Mouse (Mus musculus): ENCODE data around the gene Erg. TPM values are rescaled to one million over a fixed set of nuclear protein-coding genes. Genes with fewer than 3 reads are reported as not detected.

The Erg gene
- total RNA-seq, 2 experiments from 2014 or later: 15.6 to 19.5 TPM

- no peak for DNase-seq
These were observed 98.6 kb downstream of the Erg start for GRCm38 (mm10) chr16:95487606-95488351.

DNA sequence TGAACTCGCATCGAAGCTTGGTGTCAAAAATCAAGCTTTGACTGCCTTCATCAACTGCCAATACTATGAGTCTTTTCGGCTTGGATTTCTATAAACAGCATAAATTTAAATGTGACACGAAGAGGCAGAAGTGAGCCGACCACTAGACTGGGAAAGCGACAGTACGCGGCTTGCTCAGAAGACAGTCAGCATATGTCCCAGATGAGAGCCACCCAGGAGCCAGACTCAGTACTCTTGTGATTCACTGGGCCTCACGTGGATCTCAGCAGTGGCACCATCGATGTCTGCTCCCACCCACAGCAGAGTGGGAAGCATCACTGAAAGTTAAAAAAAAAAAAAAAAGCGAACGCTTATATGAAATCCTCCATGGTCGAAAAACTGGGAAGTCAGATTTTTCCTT lies 105.2 kb downstream of the Erg start:
- DNase-seq: no peak

DNA sequence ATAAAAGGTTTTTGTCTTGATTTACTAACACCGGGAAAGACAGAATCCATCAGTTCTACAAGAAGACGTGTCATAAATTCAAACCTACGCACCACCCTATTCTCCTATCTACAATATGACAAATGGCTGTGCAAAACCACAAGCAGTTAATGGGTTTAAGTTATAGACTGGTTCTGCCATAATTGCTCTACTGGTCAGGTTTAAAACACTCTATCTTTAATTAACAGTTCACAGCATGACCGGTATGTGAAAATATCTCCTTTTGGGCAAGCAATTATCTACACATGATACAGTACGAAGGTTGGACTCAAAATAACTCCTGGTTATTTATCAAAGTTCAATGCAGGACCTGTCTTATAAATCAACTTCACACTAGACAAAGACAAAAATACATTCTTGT lies 107.8 kb downstream of the Erg start:
- no peak for DNase-seq

GRCm38 (mm10) chr16:95475041-95475440 lies 111.4 kb downstream of the Erg start:
- no peak for DNase-seq

DNA sequence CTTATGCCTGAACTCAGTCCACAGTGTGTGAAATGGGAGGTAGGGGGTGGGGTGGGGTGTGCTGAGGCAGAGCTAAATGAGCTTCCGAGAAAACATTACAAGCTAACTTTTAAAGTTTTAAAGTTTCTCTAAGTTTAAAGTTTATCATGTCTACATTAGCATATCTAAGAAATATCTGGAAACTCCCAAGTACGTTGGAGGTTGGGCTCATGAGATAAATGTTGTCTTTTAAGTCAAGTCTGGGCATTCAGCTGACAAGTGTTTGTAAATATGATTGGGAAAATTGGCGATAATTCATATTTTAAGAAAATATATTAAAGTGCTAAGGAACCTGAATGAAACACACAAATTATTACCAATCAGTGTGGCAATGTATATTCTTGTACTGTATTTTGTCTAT lies 112.4 kb downstream of the Erg start:
- no peak for DNase-seq

DNA sequence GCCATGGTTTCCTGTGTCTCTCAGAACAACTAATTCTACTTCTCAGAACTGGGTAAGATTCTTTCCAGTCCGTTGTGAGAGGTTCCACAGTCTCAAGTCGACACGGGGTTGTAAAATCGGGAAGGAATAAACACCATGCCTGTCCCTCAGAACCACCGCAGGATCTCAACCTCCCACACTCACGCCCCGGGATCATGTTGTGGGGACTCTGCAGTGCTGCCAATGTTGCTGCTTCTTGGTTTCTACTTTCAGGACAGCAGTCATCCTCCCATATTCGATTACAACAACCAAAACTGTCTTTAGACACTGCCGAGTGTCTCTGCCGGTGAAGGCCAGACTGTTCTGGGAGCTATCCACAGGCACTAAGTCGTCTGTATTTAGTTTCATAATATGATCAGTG lies 113.6 kb downstream of the Erg start:
- DNase-seq: no peak

GRCm38 (mm10) chr16:95469262-95470139 lies 116.9 kb downstream of the Erg start:
- no peak for DNase-seq

DNA sequence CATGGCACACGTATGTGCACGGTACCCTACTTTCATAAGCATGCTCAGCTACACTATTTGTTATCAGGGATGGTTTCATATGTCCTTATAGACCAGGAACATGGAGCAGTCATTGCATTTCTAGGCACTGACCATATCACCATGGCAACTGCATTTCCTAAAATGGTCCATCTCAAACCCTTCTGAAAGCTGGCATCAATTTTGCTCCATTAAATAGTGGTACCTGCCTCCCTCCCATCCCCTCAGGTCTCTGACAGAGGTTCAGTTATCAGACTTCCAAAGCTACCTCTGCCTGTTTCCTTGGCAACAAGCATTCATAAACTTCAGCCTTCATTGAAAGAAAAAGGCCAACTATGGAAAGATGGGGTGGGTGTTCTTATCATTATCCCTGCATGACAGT lies 118.5 kb downstream of the Erg start:
- no peak for DNase-seq

DNA sequence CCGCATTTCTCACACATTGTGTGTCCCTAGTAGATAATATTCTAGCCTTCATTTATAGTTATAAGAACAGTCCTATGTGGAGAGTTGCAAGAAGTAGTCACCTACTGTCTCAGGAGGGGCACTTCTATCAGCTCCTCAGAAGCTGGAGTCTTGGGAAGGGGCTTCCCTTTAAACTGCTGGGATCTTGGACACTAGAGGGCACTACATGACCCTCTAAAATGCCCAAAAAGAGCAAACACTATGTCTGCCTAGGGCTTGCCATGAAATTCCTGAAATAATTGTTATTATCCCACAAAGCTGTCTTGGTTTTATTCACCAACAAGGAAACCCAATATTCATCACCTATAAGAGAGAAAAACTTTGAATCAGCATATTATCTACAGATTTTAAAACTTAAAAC lies 119.8 kb downstream of the Erg start:
- DNase-seq: no peak

DNA sequence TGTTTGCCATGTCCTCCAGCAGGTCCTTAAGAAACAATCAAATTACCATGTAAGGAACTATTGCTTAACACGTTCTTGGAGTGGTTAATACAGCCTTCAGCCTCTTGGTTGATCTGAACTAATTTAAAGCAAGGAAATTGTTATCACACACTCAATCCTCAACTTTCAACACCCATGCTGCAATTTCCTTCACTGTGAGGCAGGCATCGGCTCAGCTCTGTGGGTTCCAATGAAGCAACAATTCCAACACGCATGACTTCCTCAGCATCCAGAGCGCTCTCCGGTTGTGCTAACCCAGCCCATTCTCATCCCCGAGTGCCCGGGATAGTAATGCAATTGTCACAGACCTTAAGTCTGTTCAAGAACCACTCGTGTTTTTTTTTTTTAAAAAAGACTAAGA lies 121.8 kb downstream of the Erg start:
- no peak for DNase-seq

GRCm38 (mm10) chr16:95463796-95464195 lies 122.6 kb downstream of the Erg start:
- peak; percentile 75 to 81 for DNase-seq

GRCm38 (mm10) chr16:95461941-95462340 lies 124.5 kb downstream of the Erg start:
- no peak for DNase-seq

DNA sequence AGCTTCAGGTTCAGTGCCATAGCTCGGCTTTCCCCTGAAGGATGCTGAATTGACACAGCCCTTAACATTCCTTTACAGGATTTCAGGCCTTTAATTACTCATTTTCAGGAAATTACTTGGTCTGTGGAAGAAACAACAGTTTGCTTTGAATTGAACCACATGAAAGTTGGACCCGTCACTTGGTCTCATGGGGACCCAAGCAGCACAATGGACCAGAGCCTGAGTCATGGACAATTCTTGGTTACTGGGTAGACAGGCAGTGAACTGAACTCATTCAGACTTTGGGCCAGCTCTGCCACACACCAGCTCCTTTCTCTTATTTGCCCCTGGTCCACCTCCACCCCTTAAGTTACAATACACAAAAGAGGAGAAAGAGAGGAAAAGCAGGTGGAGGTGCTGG lies 126.1 kb downstream of the Erg start:
- no peak for DNase-seq

- DNase-seq: peak in 1 of 2 experiments; percentile 35
These were observed 127.1 kb downstream of the Erg start for GRCm38 (mm10) chr16:95459325-95459691.

DNA sequence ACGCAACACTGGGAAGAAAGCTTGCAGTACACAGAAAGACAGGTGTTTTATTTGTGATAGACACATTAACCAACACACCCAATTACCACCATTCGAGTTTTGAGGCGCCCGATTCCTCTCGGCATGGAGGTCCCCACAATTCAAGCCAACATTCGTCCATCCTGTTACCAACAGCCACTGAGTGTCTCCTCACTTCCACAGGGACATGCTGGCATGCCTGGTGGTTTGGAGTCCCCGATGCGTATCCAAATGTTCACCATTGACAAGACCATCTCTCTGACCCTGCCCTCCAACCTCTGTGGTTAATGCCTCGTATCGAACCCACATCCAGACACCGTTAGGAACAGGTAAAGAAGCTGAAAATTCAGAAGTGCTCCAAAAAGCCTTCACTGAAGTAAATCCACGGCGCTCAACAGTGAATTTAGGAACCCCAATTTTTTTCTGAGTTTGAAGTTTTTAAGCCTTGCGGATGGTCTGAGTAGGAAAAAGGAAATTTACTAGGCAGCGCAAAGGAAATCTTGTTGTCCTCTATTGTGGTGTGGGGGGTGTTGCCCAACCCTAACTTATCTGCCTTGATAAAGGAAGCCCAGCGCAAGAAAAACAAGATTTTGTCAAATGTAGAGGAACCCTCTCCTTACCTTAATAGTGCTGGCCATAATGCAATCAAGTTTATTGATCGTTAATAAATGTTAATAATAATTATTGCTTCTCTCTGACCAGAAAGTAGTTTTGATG lies 127.6 kb downstream of the Erg start:
- no peak for DNase-seq

GRCm38 (mm10) chr16:95457006-95457405 lies 129.4 kb downstream of the Erg start:
- DNase-seq: no peak

DNA sequence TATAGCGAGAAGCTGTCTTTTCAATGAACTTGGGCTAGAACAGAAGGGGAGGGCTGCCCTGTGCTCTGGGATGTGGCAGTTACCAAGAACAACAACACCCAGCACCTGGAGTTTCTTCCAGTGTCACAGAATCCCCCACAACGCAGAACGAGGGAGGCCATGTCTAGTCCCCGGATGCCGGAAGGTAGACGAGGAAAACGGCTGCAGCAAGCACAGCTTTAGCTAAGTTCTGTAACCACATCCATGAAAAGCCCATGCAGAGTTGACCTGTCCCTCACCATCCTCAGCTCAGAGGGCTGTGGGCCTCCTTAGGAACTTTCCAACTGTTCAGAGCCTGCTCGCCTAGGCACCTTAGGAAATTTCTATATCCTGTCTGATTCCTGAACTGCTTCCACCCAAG lies 130.5 kb downstream of the Erg start:
- DNase-seq: no peak

DNA sequence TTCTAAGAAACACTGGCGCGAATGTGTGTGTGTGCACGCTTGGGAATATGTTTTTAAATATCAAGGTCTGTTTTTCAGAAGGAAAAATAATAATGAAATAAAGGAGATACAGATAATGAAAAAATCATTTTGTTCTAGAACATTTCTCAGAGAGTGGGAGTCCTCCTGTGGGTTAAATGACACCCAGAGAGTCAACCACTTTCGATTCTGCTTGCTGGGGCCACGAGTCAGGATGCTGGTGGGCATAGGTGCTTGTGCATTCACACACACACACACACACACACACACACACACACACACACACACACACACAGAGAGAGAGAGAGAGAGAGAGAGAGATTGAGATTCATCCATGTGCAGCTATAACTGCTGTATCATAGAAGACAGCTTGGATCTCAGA lies 130.9 kb downstream of the Erg start:
- DNase-seq: no peak

GRCm38 (mm10) chr16:95452411-95452810 lies 134.0 kb downstream of the Erg start:
- no peak for DNase-seq

GRCm38 (mm10) chr16:95449361-95449725 lies 137.1 kb downstream of the Erg start:
- DNase-seq: peak in 1 of 2 experiments; percentile 39

DNA sequence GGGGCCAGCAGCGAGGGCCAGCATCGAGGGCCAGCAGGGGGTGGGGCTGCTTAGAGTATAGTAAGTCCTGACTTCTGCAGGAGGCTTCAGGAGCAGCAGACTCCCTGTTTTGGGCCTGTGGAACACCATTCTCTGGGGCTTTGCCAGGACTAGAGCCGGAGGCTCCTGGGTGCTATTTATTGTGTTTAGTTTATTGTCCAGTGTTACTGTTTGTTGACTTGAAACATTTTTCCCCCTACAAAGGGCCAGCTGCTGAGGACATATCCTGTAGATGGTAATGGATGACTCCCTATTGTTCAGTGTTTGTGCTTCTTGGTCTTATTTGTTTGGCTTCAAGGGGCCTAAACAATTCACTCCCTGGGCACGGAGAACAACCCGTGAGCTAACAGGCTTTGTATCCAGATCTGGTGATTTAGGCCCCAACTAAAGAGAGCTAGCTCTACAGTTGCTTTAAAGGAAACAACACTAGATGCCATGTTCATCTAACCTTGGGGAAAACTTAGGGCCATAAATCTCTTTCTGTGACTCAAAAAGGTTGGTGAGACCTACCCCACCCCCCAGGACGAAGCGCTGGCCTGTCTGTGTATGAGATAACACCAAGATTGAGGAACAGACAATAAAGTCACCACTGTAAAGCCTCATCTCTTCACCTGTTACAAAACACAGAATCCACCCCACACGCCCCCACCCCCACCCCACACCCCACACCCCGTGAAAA lies 137.6 kb downstream of the Erg start:
- DNase-seq: peak; percentile 25 to 65

DNA sequence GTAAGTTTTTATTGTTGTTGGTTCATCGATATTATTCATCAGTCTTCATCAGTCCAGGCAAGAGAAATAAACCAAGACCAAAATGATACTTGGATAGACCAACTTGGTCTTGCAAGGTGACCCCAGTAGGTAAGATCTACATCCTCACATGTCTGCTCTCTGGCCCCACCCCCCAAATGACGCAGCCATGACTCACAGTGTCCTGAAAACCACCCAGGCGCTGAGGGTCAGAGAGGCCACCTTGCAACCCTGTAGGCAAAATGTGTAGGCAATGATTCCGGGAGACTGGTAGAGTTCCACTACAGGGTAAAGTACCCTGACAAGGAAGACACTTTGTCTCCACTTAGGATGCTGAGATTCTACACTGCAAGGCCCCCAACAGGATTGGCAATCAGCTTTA lies 138.5 kb downstream of the Erg start:
- DNase-seq: peak; percentile 39 to 56

Measured in adrenal gland, postnatal 36 days (tissue).